Mouse (Mus musculus): ENCODE results near the gene Atp4a. TPM values are rescaled to one million over a fixed set of nuclear protein-coding genes. Genes with fewer than 3 reads are reported as not detected.

Atp4a gene
- polyA plus RNA-seq (2014; fragmentation: Illumina TruSeq; extraction: RNeasy Lipid Tissue Mini Kit (QIAGEN cat#74804); ENCODE audit: low read depth, low replicate concordance) = 0.25 TPM

GRCm38 (mm10) chr7:30711942-30712341, at the start of gene Atp4a:
Gene Atp4a, plus strand, starts transcription at chr7:30712209.

GRCm38 (mm10) chr7:30664529-30665200, 47.3 kb upstream of the Atp4a start, which contains the start of gene Haus5:
Gene Haus5, minus strand, starts transcription at chr7:30664994.

GRCm38 (mm10) chr7:30671480-30671879, 40.5 kb upstream of the Atp4a start, which contains the start of gene Pmis2:
Gene Pmis2, minus strand, starts transcription at chr7:30671605.

DNA sequence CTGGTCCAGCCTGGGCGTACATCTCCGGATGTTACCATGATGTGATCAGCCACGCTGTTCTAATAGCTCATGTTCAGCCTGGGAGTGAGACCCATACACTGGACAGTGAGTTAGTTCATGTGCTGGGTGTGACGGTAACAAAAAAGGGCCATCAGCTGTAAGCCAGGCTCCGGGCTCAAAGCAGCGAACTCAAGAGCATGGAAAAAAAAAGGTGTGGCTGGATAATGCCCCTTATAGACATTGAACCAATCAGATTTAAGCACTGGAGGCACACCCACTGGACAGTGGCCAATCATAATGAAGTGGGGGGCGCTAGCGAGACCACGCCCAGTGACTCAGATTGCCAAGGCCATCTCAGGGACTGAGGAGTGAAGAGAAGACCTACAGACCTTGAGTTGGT, 13.4 kb upstream of the Atp4a start, which contains the start of gene 2200002J24Rik:
Gene 2200002J24Rik (plus strand): TSS at position 338 of the 400 bp plus-strand sequence.

GRCm38 (mm10) chr7:30729396-30730063, 17.5 kb downstream of the Atp4a start, which contains the start of gene Tmem147:
Gene Tmem147, minus strand, starts transcription at chr7:30729540.

DNA sequence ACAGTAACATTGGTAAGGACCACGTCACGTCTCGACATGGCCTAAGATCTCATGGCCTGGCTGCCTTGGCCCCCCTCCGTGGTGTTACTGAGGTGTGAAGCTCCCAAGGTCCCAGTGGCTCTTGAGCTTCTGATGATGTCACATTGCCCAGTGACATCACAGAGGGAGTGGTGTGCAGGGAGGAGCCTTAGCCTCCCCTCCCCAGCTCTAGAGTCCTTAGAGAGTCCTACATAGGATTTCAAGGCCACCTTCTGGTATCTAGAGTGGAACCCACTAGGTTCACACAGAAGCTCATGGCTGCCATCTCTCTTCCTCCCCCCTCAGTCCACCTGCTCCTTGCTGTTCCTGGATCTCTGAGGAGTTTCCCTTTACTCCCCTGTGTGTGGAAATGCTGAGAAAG, 31.6 kb downstream of the Atp4a start, which contains the start of gene Gapdhs:
Gene Gapdhs (minus strand): TSS at position 65 of the 400 bp plus-strand sequence.

GRCm38 (mm10) chr7:30751086-30751669, 39.2 kb downstream of the Atp4a start, which contains the start of gene Sbsn:
Gene Sbsn, plus strand, starts transcription at chr7:30751471.

GRCm38 (mm10) chr7:30763456-30763855, 51.4 kb downstream of the Atp4a start, which contains the start of gene Dmkn:
Gene Dmkn, plus strand, starts transcription at chr7:30763756.

Other genes starting within 250 kb of the Atp4a start
- not detected for gene Prodh2, start 218.6 kb upstream of the Atp4a start, polyA plus RNA-seq (2014; fragmentation: Illumina TruSeq; extraction: RNeasy Lipid Tissue Mini Kit (QIAGEN cat#74804); ENCODE audit: low read depth, low replicate concordance)
- 4.2 TPM for gene Arhgap33, start 177.1 kb upstream of the Atp4a start, polyA plus RNA-seq (2014; fragmentation: Illumina TruSeq; extraction: RNeasy Lipid Tissue Mini Kit (QIAGEN cat#74804); ENCODE audit: low read depth, low replicate concordance)
- 35.8 TPM for gene Hspb6, start 160.0 kb upstream of the Atp4a start, polyA plus RNA-seq (2014; fragmentation: Illumina TruSeq; extraction: RNeasy Lipid Tissue Mini Kit (QIAGEN cat#74804); ENCODE audit: low read depth, low replicate concordance)
- gene Proser3, start 159.9 kb upstream of the Atp4a start, polyA plus RNA-seq (2014; fragmentation: Illumina TruSeq; extraction: RNeasy Lipid Tissue Mini Kit (QIAGEN cat#74804); ENCODE audit: low read depth, low replicate concordance) = 5.3 TPM
- gene Lin37, start 152.4 kb upstream of the Atp4a start, polyA plus RNA-seq (2014; fragmentation: Illumina TruSeq; extraction: RNeasy Lipid Tissue Mini Kit (QIAGEN cat#74804); ENCODE audit: low read depth, low replicate concordance) = 9.7 TPM
- gene U2af1l4, start 148.9 kb upstream of the Atp4a start, polyA plus RNA-seq (2014; fragmentation: Illumina TruSeq; extraction: RNeasy Lipid Tissue Mini Kit (QIAGEN cat#74804); ENCODE audit: low read depth, low replicate concordance) = 13.3 TPM
- gene Gm49396, start 148.9 kb upstream of the Atp4a start, polyA plus RNA-seq (2014; fragmentation: Illumina TruSeq; extraction: RNeasy Lipid Tissue Mini Kit (QIAGEN cat#74804); ENCODE audit: low read depth, low replicate concordance) = 0.97 TPM
- gene Psenen, start 148.6 kb upstream of the Atp4a start, polyA plus RNA-seq (2014; fragmentation: Illumina TruSeq; extraction: RNeasy Lipid Tissue Mini Kit (QIAGEN cat#74804); ENCODE audit: low read depth, low replicate concordance) = 22.6 TPM
- gene Igflr1, start 146.8 kb upstream of the Atp4a start, polyA plus RNA-seq (2014; fragmentation: Illumina TruSeq; extraction: RNeasy Lipid Tissue Mini Kit (QIAGEN cat#74804); ENCODE audit: low read depth, low replicate concordance) = not detected
- gene Kmt2b, start 123.5 kb upstream of the Atp4a start, polyA plus RNA-seq (2014; fragmentation: Illumina TruSeq; extraction: RNeasy Lipid Tissue Mini Kit (QIAGEN cat#74804); ENCODE audit: low read depth, low replicate concordance) = 7.6 TPM
- gene Zbtb32, start 113.3 kb upstream of the Atp4a start, polyA plus RNA-seq (2014; fragmentation: Illumina TruSeq; extraction: RNeasy Lipid Tissue Mini Kit (QIAGEN cat#74804); ENCODE audit: low read depth, low replicate concordance) = 21.3 TPM
- not detected for gene Upk1a, start 99.4 kb upstream of the Atp4a start, polyA plus RNA-seq (2014; fragmentation: Illumina TruSeq; extraction: RNeasy Lipid Tissue Mini Kit (QIAGEN cat#74804); ENCODE audit: low read depth, low replicate concordance)
- 113 TPM for gene Cox6b1, start 86.1 kb upstream of the Atp4a start, polyA plus RNA-seq (2014; fragmentation: Illumina TruSeq; extraction: RNeasy Lipid Tissue Mini Kit (QIAGEN cat#74804); ENCODE audit: low read depth, low replicate concordance)
- gene Etv2, start 76.4 kb upstream of the Atp4a start, polyA plus RNA-seq (2014; fragmentation: Illumina TruSeq; extraction: RNeasy Lipid Tissue Mini Kit (QIAGEN cat#74804); ENCODE audit: low read depth, low replicate concordance) = not detected
- 0.29 TPM for gene Rbm42, start 61.9 kb upstream of the Atp4a start, polyA plus RNA-seq (2014; fragmentation: Illumina TruSeq; extraction: RNeasy Lipid Tissue Mini Kit (QIAGEN cat#74804); ENCODE audit: low read depth, low replicate concordance)
- 7.4 TPM for gene Haus5, start 47.2 kb upstream of the Atp4a start, polyA plus RNA-seq (2014; fragmentation: Illumina TruSeq; extraction: RNeasy Lipid Tissue Mini Kit (QIAGEN cat#74804); ENCODE audit: low read depth, low replicate concordance)
- gene Pmis2, start 40.6 kb upstream of the Atp4a start, polyA plus RNA-seq (2014; fragmentation: Illumina TruSeq; extraction: RNeasy Lipid Tissue Mini Kit (QIAGEN cat#74804); ENCODE audit: low read depth, low replicate concordance) = 380 TPM
- gene 2200002J24Rik, start 13.3 kb upstream of the Atp4a start, polyA plus RNA-seq (2014; fragmentation: Illumina TruSeq; extraction: RNeasy Lipid Tissue Mini Kit (QIAGEN cat#74804); ENCODE audit: low read depth, low replicate concordance) = 6.8 TPM
- 14.5 TPM for gene Tmem147, start 17.3 kb downstream of the Atp4a start, polyA plus RNA-seq (2014; fragmentation: Illumina TruSeq; extraction: RNeasy Lipid Tissue Mini Kit (QIAGEN cat#74804); ENCODE audit: low read depth, low replicate concordance)
- 629 TPM for gene Gapdhs, start 31.5 kb downstream of the Atp4a start, polyA plus RNA-seq (2014; fragmentation: Illumina TruSeq; extraction: RNeasy Lipid Tissue Mini Kit (QIAGEN cat#74804); ENCODE audit: low read depth, low replicate concordance)
- gene Sbsn, start 39.3 kb downstream of the Atp4a start, polyA plus RNA-seq (2014; fragmentation: Illumina TruSeq; extraction: RNeasy Lipid Tissue Mini Kit (QIAGEN cat#74804); ENCODE audit: low read depth, low replicate concordance) = 0.59 TPM
- gene Dmkn, start 51.5 kb downstream of the Atp4a start, polyA plus RNA-seq (2014; fragmentation: Illumina TruSeq; extraction: RNeasy Lipid Tissue Mini Kit (QIAGEN cat#74804); ENCODE audit: low read depth, low replicate concordance) = 5.9 TPM
- gene Krtdap, start 75.7 kb downstream of the Atp4a start, polyA plus RNA-seq (2014; fragmentation: Illumina TruSeq; extraction: RNeasy Lipid Tissue Mini Kit (QIAGEN cat#74804); ENCODE audit: low read depth, low replicate concordance) = not detected
- gene Ffar2, start 111.6 kb downstream of the Atp4a start, polyA plus RNA-seq (2014; fragmentation: Illumina TruSeq; extraction: RNeasy Lipid Tissue Mini Kit (QIAGEN cat#74804); ENCODE audit: low read depth, low replicate concordance) = not detected
- not detected for gene Ffar3, start 144.0 kb downstream of the Atp4a start, polyA plus RNA-seq (2014; fragmentation: Illumina TruSeq; extraction: RNeasy Lipid Tissue Mini Kit (QIAGEN cat#74804); ENCODE audit: low read depth, low replicate concordance)
- gene Ffar1, start 149.4 kb downstream of the Atp4a start, polyA plus RNA-seq (2014; fragmentation: Illumina TruSeq; extraction: RNeasy Lipid Tissue Mini Kit (QIAGEN cat#74804); ENCODE audit: low read depth, low replicate concordance) = 0.17 TPM
- gene Cd22, start 168.1 kb downstream of the Atp4a start, polyA plus RNA-seq (2014; fragmentation: Illumina TruSeq; extraction: RNeasy Lipid Tissue Mini Kit (QIAGEN cat#74804); ENCODE audit: low read depth, low replicate concordance) = not detected
- 0.95 TPM for gene Mag, start 202.7 kb downstream of the Atp4a start, polyA plus RNA-seq (2014; fragmentation: Illumina TruSeq; extraction: RNeasy Lipid Tissue Mini Kit (QIAGEN cat#74804); ENCODE audit: low read depth, low replicate concordance)
- gene Hamp2, start 212.5 kb downstream of the Atp4a start, polyA plus RNA-seq (2014; fragmentation: Illumina TruSeq; extraction: RNeasy Lipid Tissue Mini Kit (QIAGEN cat#74804); ENCODE audit: low read depth, low replicate concordance) = not detected
- gene Hamp, start 231.8 kb downstream of the Atp4a start, polyA plus RNA-seq (2014; fragmentation: Illumina TruSeq; extraction: RNeasy Lipid Tissue Mini Kit (QIAGEN cat#74804); ENCODE audit: low read depth, low replicate concordance) = not detected
- 16.6 TPM for gene Usf2, start 244.6 kb downstream of the Atp4a start, polyA plus RNA-seq (2014; fragmentation: Illumina TruSeq; extraction: RNeasy Lipid Tissue Mini Kit (QIAGEN cat#74804); ENCODE audit: low read depth, low replicate concordance)

Measured in testis, adult 10 weeks (tissue).